Mouse (Mus musculus) limb, embryonic 14.5 days (tissue): Measurements from ENCODE around the gene 9930111J21Rik2. TPM values are rescaled to one million over a fixed set of nuclear protein-coding genes. Genes with fewer than 3 reads are reported as not detected.

Experiments used
- ATAC-seq: fragments of 200-750 bp; cut with Nextera tagmentation; 2 replicates; pipeline ENCODE4 v1.8.0; 2017; ENCODE audit warnings: low read depth, moderate number of reproducible peaks, moderate TSS enrichment; ENCODE audit not compliant: low FRiP score
- DNase-seq: peaks from one replicate; pipeline ENCODE4 v3.0.0-alpha.2; 2015; ENCODE audit warnings: low spot score
- H3K27ac ChIP-seq: fragments of 300-500 bp; sonication (generic); replicated peaks from 2 replicates; pipeline ENCODE4 v1.5.1; 2014; ENCODE audit warnings: low read depth, mild to moderate bottlenecking, low read length, moderate library complexity, mixed read lengths
- H3K27me3 ChIP-seq: fragments of 300-500 bp; sonication (generic); 2 replicates; pipeline ENCODE4 v1.6.1; 2014; ENCODE audit warnings: low read length, mixed read lengths; ENCODE audit not compliant: control insufficient read depth, insufficient read depth
- H3K36me3 ChIP-seq: fragments of 300-500 bp; sonication (generic); 2 replicates; pipeline ENCODE4 v1.6.1; 2014; ENCODE audit warnings: mild to moderate bottlenecking, low read length, moderate library complexity, mixed read lengths; ENCODE audit not compliant: control insufficient read depth, insufficient read depth
- H3K4me1 ChIP-seq: fragments of 300-500 bp; sonication (generic); 2 replicates; pipeline ENCODE4 v1.6.1; 2014; ENCODE audit warnings: antibody characterized with exemption, low read length, mixed read lengths; ENCODE audit not compliant: control insufficient read depth, insufficient read depth
- H3K4me2 ChIP-seq: fragments of 300-500 bp; sonication (generic); replicated peaks from 2 replicates; pipeline ENCODE4 v1.6.1; 2014; ENCODE audit warnings: low read depth, mild to moderate bottlenecking, low read length, moderate library complexity; ENCODE audit not compliant: severe bottlenecking
- H3K4me3 ChIP-seq: fragments of 300-500 bp; sonication (generic); replicated peaks from 2 replicates; pipeline ENCODE4 v1.5.1; 2014; ENCODE audit warnings: low read length
- H3K9ac ChIP-seq: fragments of 300-500 bp; sonication (generic); 2 replicates; pipeline ENCODE4 v1.6.1; 2014; ENCODE audit warnings: mild to moderate bottlenecking, low read depth, low read length, moderate library complexity; ENCODE audit not compliant: severe bottlenecking
- H3K9me3 ChIP-seq: fragments of 300-500 bp; sonication (generic); 2 replicates; pipeline ENCODE4 v1.6.1; 2016; ENCODE audit warnings: low read length; ENCODE audit not compliant: control insufficient read depth
- POLR2A ChIP-seq: fragments of 200-500 bp; IDR thresholded peaks from 2 replicates; pipeline ENCODE4 v1.8.0; 2012; ENCODE audit warnings: inconsistent platforms, mild to moderate bottlenecking, moderate library complexity, borderline replicate concordance; ENCODE audit not compliant: insufficient read depth, insufficient read length; ENCODE audit errors: extremely low read depth
- WGBS: fragments of 180-500 bp; shearing (Covaris S2); extraction: QIAGEN DNeasy Blood & Tissue Kit; methylation state at CpG from one replicate; pipeline ENCODE4 v1.1.7; 2014; 5-methylcytosine and 5-hydroxymethylcytosine counted together
- polyA plus RNA-seq, 2 experiments: library from polyadenylated mRNA; depleted of rRNA in 1 of 2; stranded (reverse) in 1 of 2; unstranded in 1 of 2; fragments of >200 nt; fragmentation: Nextera tagmentation in 1 of 2; extraction: Ambion mirVana in 1 of 2; gene quantifications; 2 replicates each; pipeline versions ENCODE4 v1.2.1 to v1.2.3; 2012 to 2014

The 9930111J21Rik2 gene
- polyA plus RNA-seq, 2 experiments, result 0.12 to 0.50 TPM

GRCm38 (mm10) chr11:49092053-49092586 is 41.1 kb upstream of the 9930111J21Rik2 start:
- no peaks in the 10 kb centered on the region for H3K4me1 ChIP-seq
- no peak for TF ChIP-seq POLR2A
- no peaks in the 10 kb centered on the region for H3K27me3 ChIP-seq
- no peak overlapping the region for H3K4me3 ChIP-seq
- ATAC-seq, result no peak
- H3K36me3 ChIP-seq, result no peaks in the 10 kb centered on the region
- no peak overlapping the region for H3K4me2 ChIP-seq
- H3K9me3 ChIP-seq, result no peaks in the 10 kb centered on the region
- H3K27ac ChIP-seq, result no peak overlapping the region
- WGBS, result 92% methylated on average over 1 of the region's 1 CpGs
- DNase-seq, result no peak
- H3K9ac ChIP-seq, result no peak overlapping the region

GRCm38 (mm10) chr11:49091171-49091570 is 40.1 kb upstream of the 9930111J21Rik2 start:
- 81% methylated on average over 4 of the region's 4 CpGs for WGBS
- no peak for TF ChIP-seq POLR2A
- no peak overlapping the region for H3K4me2 ChIP-seq
- DNase-seq (no peak), ATAC-seq (no peak)
- H3K27me3 ChIP-seq, result no peaks in the 10 kb centered on the region
- no peak overlapping the region for H3K9ac ChIP-seq
- H3K36me3 ChIP-seq, result no peaks in the 10 kb centered on the region
- no peaks in the 10 kb centered on the region for H3K4me1 ChIP-seq
- H3K9me3 ChIP-seq, result no peaks in the 10 kb centered on the region
- H3K27ac ChIP-seq, result no peak overlapping the region
- no peak overlapping the region for H3K4me3 ChIP-seq

- WGBS, result 90% methylated on average over 5 of the region's 5 CpGs
- DNase-seq (no peak), ATAC-seq (no peak)
- no peak overlapping the region for H3K4me2 ChIP-seq
- no peaks in the 10 kb centered on the region for H3K4me1 ChIP-seq
- H3K4me3 ChIP-seq, result no peak overlapping the region
- H3K9ac ChIP-seq, result no peak overlapping the region
- no peaks in the 10 kb centered on the region for H3K9me3 ChIP-seq
- no peaks in the 10 kb centered on the region for H3K27me3 ChIP-seq
- no peak for TF ChIP-seq POLR2A
- H3K27ac ChIP-seq, result no peak overlapping the region
- H3K36me3 ChIP-seq, result no peaks in the 10 kb centered on the region
These were observed 39.5 kb upstream of the 9930111J21Rik2 start for GRCm38 (mm10) chr11:49090551-49090950.

GRCm38 (mm10) chr11:49089735-49090507 is 38.9 kb upstream of the 9930111J21Rik2 start:
- WGBS, result 85% methylated on average over 3 of the region's 3 CpGs
- H3K36me3 ChIP-seq, result no peaks in the 10 kb centered on the region

GRCm38 (mm10) chr11:49088990-49089652 is 38.1 kb upstream of the 9930111J21Rik2 start:
- 79% methylated on average over 5 of the region's 5 CpGs for WGBS
- DNase-seq (no peak), ATAC-seq (no peak)
- Histone ChIP-seq H3K27ac (no peak overlapping the region), H3K9me3 (no peaks in the 10 kb centered on the region), H3K4me3 (no peak overlapping the region), H3K4me1 (no peaks in the 10 kb centered on the region), H3K27me3 (no peaks in the 10 kb centered on the region), H3K36me3 (no peaks in the 10 kb centered on the region), H3K9ac (no peak overlapping the region), H3K4me2 (no peak overlapping the region)
- no peak for TF ChIP-seq POLR2A

More at GRCm38 (mm10) chr11:49089735-49090507, 38.9 kb upstream of the 9930111J21Rik2 start:
- no peak overlapping the region for H3K27ac ChIP-seq
- H3K9ac ChIP-seq, result no peak overlapping the region
- H3K4me2 ChIP-seq, result no peak overlapping the region
- no peaks in the 10 kb centered on the region for H3K27me3 ChIP-seq
- no peak overlapping the region for H3K4me3 ChIP-seq
- no peak for TF ChIP-seq POLR2A
- ATAC-seq, result no peak
- H3K9me3 ChIP-seq, result no peaks in the 10 kb centered on the region
- H3K4me1 ChIP-seq, result no peaks in the 10 kb centered on the region
- DNase-seq, result no peak
